Mouse (Mus musculus): ENCODE measurements at regions not wholly inside any gene's neighbourhood (a gene's known extent, or its start where the extent isn't known, plus 50 kb on each side); places are given as distances from the start of the nearest gene placed in this dataset.
A peak's percentile ranks its signal among the peaks of the same experiment; 100 is the strongest.

DNA sequence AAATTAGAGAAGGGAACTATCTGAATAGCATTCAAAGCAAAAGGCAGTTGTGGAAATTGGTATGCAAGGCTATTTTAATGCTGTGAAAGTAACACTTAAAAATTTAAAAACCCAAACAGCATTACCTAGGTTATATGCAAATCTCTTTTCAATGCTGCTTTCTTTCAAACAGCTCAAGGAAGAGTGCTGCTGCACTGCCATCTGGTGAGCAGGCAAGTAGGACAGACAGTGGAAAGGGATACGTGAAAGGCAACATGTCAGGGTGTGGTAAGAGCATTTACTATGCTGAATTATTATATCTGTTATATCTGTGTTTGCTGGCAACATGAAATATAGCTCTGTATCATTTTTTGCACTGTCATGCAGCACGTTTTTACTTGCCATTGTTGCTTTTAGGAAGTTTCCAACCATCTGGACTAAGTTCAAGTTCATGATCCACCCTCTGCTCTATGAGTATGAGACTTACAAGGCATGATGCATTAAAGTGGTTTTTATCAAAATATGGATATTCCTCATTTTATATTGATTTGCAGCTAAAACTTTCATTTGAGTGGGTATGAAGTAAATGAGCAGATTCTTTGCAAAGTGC lies 1223.0 kb downstream of the Dnajb9 start:
- peak; percentile 5 to 23 for DNase-seq

DNA sequence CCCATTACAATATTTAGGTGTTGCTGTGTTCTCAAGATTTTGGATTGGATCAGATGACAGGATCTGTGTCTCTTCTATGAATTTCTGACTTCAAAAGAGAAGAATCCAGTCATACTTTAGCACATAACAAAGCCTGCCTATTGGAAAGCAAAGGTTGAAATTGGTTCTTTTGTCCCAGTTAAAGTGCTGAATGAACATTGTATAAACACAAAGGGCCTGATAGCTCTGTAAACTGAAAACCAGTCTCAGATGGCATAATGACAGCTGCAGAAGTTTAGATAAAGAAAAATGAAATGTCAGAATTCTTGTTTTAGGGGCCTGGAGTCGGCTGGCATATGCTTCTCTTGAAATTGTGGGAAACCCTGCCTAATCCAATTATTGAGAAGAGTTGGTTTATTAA lies 1223.6 kb downstream of the Dnajb9 start:
- no peak for DNase-seq

DNA sequence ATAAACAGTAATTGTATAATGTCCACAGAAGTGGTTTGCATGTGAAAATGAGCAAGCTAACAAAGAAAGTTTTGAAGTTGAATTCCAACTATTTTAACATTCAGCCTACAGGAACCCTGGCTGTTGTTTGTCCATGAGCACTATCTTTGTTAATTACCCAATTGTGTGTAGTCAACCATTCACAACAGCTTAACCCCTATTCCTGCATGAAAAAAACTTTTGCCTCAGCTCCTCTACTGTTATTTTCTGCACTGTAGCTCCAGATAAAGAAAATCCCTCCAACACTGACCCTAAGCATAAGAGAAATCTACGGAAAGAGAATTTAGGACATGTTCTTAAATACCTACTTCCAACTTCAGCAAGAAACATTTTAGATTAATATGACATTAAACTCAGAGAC lies 1224.0 kb downstream of the Dnajb9 start:
- no peak for DNase-seq

DNA sequence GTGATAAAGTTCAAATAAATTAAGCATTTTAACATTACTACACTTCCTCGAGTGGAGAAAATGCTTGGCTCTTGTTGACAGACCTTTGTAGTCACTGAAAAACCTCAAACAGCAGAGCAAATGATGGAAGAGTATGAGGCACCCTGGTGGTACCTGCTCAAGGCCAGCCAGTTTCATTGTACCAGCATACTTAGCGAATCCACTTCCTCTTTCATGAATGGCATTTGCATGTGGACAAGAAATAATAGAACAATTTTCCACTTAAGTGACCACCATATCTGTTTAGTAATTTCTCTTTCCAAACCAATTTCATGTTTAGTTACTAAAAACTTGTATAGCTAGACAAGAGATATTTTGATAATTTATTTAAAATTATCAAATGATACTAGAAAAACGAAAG lies 1231.3 kb downstream of the Dnajb9 start:
- DNase-seq = no peak

DNA sequence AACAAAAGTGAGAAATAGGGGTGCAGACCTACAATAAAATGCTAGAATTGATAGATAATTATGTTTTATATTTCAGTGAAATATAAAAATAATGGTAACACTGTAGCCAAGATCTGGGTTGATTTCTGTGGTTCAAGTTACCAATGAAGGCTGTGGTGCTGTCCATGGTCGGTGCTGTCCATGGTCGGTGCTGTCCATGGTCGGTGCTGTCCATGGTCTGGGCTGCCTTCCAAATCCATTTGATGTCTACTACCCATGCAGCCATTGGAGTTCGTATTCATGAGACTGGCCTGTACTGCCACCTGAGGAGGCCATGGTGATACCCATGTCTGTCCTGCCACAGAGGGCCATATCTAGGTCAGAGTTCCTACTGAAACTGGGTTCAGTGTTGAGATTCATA lies 1237.4 kb downstream of the Dnajb9 start:
- DNase-seq = peak; percentile 33 to 41

DNA sequence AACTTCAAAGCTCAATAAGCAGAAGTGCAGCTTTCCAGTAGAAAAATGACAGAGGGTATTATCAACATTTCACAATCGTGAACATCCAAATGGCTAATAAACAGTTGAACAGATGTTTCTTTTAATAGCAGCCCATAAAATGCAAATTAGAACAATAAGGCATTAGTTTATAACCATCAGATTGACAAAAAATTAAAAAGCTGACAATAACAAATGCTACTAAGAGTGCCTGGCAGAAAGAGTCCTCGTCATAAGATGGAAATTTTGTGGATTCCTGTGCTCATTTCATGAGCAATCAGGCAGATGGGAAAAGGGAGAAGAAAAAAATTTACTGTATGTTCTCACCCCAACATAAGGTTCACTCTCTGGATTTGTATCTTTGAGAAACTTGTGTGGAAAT lies 1248.6 kb downstream of the Dnajb9 start:
- no peak for DNase-seq

DNA sequence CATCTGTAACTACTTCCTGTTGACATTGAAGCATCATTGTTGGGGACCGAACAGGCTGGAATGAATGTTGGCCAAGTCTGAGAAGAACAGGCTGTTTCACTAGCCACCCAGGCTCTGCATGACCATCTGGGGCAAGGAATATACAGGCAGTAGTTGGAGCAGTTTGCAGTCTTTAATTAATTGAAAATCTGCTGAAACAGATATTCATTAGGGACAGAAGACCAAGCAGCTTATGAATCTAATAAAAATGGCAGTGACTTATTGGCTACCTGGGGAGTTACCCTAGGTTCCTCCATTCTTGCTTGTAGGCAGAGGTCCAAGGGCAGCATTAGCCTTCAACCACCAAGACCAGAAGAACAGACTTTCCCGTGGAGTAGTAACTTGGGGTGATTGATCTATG lies 1262.2 kb downstream of the Dnajb9 start:
- DNase-seq = no peak

DNA sequence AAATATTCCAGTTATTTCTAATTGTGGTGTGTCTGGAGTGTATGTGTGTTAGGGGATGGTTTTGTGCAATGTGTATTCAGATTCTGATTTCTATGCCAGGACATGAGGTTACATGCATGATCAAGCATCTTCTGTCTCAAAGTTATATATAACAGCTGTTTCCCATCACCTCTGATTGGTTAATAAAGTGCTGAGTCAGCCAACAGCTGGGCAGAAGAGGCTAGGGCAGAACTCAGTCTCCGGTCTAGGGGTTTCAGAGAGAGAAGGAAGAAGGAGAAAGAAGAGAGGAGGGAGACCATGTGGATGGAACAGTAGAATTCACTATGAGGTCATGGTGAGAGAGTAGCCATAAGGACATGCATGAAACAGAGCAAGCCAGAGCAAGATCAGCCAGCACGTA lies 1295.8 kb downstream of the Dnajb9 start:
- no peak for DNase-seq
